Mouse (Mus musculus): ENCODE data around the gene Mospd2.

- TF ChIP-seq CTCF (IDR thresholded peaks at IDR 0.05; ENCODE audit: low read depth) (no peak), EP300 (IDR thresholded peaks at IDR 0.05; ENCODE audit: low read depth) (no peak)
Observed at GRCm38 (mm10) chrX:165004779-165005324, 24.7 kb upstream of the Mospd2 start, which contains the start of gene Gm17604.
